17 mouse cellular contexts compared by ENCODE assay signal in the genomic region with DNA sequence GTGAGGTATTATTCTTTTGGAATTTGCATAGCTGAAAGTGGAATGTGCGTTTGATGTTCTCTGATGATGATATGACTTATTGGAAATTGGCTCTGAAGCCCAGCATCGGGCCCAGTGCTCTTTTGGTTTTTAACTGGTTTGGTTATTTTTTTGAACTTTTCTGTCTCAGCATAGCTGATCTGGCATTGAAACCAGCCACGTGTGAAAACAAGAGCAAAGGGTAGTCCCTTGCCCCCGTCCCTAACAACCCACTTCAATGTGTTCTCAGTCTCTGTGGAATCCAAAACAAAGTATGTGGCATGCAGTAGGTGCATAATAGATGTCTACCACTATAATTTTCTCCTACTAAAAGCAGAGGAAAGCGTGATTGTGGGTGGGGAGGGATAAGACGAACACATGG. TPM values are rescaled to one million over a fixed set of nuclear protein-coding genes. Genes with fewer than 3 reads are reported as not detected.
DNase-seq lines count a peak whose midpoint lies in the region; ATAC-seq and TF ChIP-seq lines count a peak whose summit lies in the region.
"Had no signal": no experiment of that assay in that cellular context is flagged by ENCODE, and none has a peak within 500 bp of the region (broad histone marks: within the 10 kb centered on the region; RNA-seq: fewer than 3 reads in every experiment).

No protein-coding gene starts in this region.

- H3K4me1 ChIP-seq in MEL (ENCODE audit: control insufficient read depth in 1 of 2, insufficient read depth in 2 of 2, low read length in 2 of 2): peaks cover 37 to 74% of the 10 kb centered on the region in 2 experiments
- peaks cover 27% of the 10 kb centered on the region for H3K4me1 ChIP-seq in intestine, embryonic 16.5 days (ENCODE audit: control insufficient read depth, insufficient read depth, low read length)
- peaks cover 98 to 100% of the 10 kb centered on the region in 2 experiments for H3K4me1 ChIP-seq in liver, embryonic 14.5 days (replicated peaks; ENCODE audit: control insufficient read depth in 2 of 2, insufficient read depth in 2 of 2, low read length in 1 of 2)

- no peak overlapping the region for H3K9ac ChIP-seq in MEL (ENCODE audit: control insufficient read depth, low read depth, low read length, poor library complexity, severe bottlenecking)
- H3K9ac ChIP-seq in intestine, embryonic 16.5 days (ENCODE audit: low read depth, low read length): no peak overlapping the region
- peak overlapping the region; percentile 65 for H3K9ac ChIP-seq in liver, embryonic 14.5 days (replicated peaks)
- H3K9ac ChIP-seq: hindbrain, embryonic 15.5 days; midbrain, embryonic 13.5 days had no signal

- no peak for ATAC-seq in intestine, embryonic 16.5 days
- no peak for ATAC-seq in liver, embryonic 14.5 days (ENCODE audit: insufficient read depth)
- no peak for ATAC-seq in granulocyte monocyte progenitor cell, adult 5-6 weeks (replicated peaks; ENCODE audit: poor library complexity, severe bottlenecking)
- ATAC-seq: forebrain, embryonic 16.5 days had no signal

- no peak for TF ChIP-seq RAD21 in MEL (IDR thresholded peaks at IDR 0.05; ENCODE audit: low read depth, low read length)

- H3K36me3 ChIP-seq in MEL (ENCODE audit: control insufficient read depth in 1 of 2, insufficient read depth in 2 of 2, low read length in 2 of 2): peaks cover 0 to 65% of the 10 kb centered on the region in 2 experiments; a peak in 2 of 4 replicates
- H3K36me3 ChIP-seq in intestine, embryonic 16.5 days (ENCODE audit: control insufficient read depth, insufficient read depth, low read length): no peaks in the 10 kb centered on the region
- no peaks in the 10 kb centered on the region for H3K36me3 ChIP-seq in liver, embryonic 14.5 days (replicated peaks; ENCODE audit: control insufficient read depth, insufficient read depth, low read depth)
- H3K36me3 ChIP-seq: hindbrain, embryonic 15.5 days; midbrain, embryonic 13.5 days had no signal

- peak; percentile 62 for DNase-seq in kidney, adult 9 months
- no peak for DNase-seq in kidney, postnatal 10 days
- no peak for DNase-seq in MEL (ENCODE audit: low read depth, low spot score)
- DNase-seq in liver, embryonic 14.5 days (ENCODE audit: low read depth in 3 of 3, low spot score in 3 of 3): no peak
- DNase-seq in yolk sac, embryonic 10.5 days (ENCODE audit: low spot score): no peak
- DNase-seq: adrenal gland, adult 8-10 months; cerebellum, postnatal 10 days; heart, adult 2 months; heart, postnatal 14 days; right cerebral cortex, adult 18-20 months; spleen, adult 18-20 months had no signal

- no peak for TF ChIP-seq CTCF in MEL (IDR thresholded peaks at IDR 0.05 in 2 of 3, conservative IDR thresholded peaks at IDR 0.05 in 1 of 3; ENCODE audit: control insufficient read depth in 1 of 3, insufficient read depth in 1 of 3, low read depth in 2 of 3, low read length in 3 of 3, poor library complexity in 1 of 3, severe bottlenecking in 1 of 3)
- TF ChIP-seq CTCF in liver, embryonic 14.5 days (IDR thresholded peaks at IDR 0.05; ENCODE audit: low read depth): no peak

- no peak overlapping the region for H3K4me3 ChIP-seq in MEL (ENCODE audit: control insufficient read depth in 1 of 2, insufficient read depth in 1 of 2, low read depth in 2 of 2, low read length in 2 of 2)
- no peak overlapping the region for H3K4me3 ChIP-seq in intestine, embryonic 16.5 days (ENCODE audit: low read length)
- H3K4me3 ChIP-seq in liver, embryonic 14.5 days (ENCODE audit: insufficient read depth in 1 of 2, low read depth in 2 of 2, low read length in 2 of 2): peak overlapping the region in 1 of 2 experiments; percentile 1; a peak in 1 of 4 replicates
- H3K4me3 ChIP-seq: heart, adult 2 months; hindbrain, embryonic 15.5 days; left cerebral cortex, adult 2 months; midbrain, embryonic 13.5 days had no signal

- WGBS in intestine, embryonic 16.5 days: 76% methylated on average over 6 of the region's 6 CpGs
- 76% methylated on average over 6 of the region's 6 CpGs for WGBS in liver, embryonic 14.5 days (ENCODE audit: insufficient replicate concordance)

- H3K9me3 ChIP-seq in MEL (replicated peaks; ENCODE audit: insufficient read depth, low read length): no peaks in the 10 kb centered on the region
- no peaks in the 10 kb centered on the region for H3K9me3 ChIP-seq in intestine, embryonic 16.5 days (ENCODE audit: control insufficient read depth, low read length)
- no peaks in the 10 kb centered on the region for H3K9me3 ChIP-seq in liver, embryonic 14.5 days (ENCODE audit: control insufficient read depth, low read length)
- H3K9me3 ChIP-seq: hindbrain, embryonic 15.5 days; midbrain, embryonic 13.5 days had no signal

- no peak overlapping the region for H3K4me2 ChIP-seq in intestine, embryonic 16.5 days (ENCODE audit: low read depth, low read length)
- peak overlapping the region; percentile 69 for H3K4me2 ChIP-seq in liver, embryonic 14.5 days (ENCODE audit: low read depth)
- H3K4me2 ChIP-seq: hindbrain, embryonic 15.5 days; midbrain, embryonic 13.5 days had no signal

- no peak for TF ChIP-seq POLR2A in MEL (IDR thresholded peaks at IDR 0.05; ENCODE audit: control insufficient read depth in 1 of 2, insufficient read depth in 1 of 2, low read depth in 1 of 2, low read length in 2 of 2, poor library complexity in 1 of 2)

- H3K27ac ChIP-seq in MEL (ENCODE audit: control insufficient read depth, low read depth, low read length): no peak overlapping the region
- peak overlapping the region; percentile 34 for H3K27ac ChIP-seq in intestine, embryonic 16.5 days (ENCODE audit: low read length)
- H3K27ac ChIP-seq in liver, embryonic 14.5 days: peak overlapping the region; percentile 99
- H3K27ac ChIP-seq: heart, adult 2 months; hindbrain, embryonic 15.5 days; left cerebral cortex, adult 2 months; midbrain, embryonic 13.5 days had no signal

- H3K79me2 ChIP-seq in MEL (ENCODE audit: control insufficient read depth, insufficient read depth, low read length, poor library complexity): no peaks in the 10 kb centered on the region; the same call in 1 of the 2 replicates

- no peaks in the 10 kb centered on the region for H3K27me3 ChIP-seq in MEL (ENCODE audit: control insufficient read depth in 1 of 2, insufficient read depth in 2 of 2, low read length in 2 of 2)
- no peaks in the 10 kb centered on the region for H3K27me3 ChIP-seq in intestine, embryonic 16.5 days (replicated peaks; ENCODE audit: control insufficient read depth, insufficient read depth, low read length)
- no peaks in the 10 kb centered on the region for H3K27me3 ChIP-seq in liver, embryonic 14.5 days (ENCODE audit: control insufficient read depth, insufficient read depth, low read length)
- H3K27me3 ChIP-seq: hindbrain, embryonic 15.5 days; midbrain, embryonic 13.5 days had no signal

- no peak for TF ChIP-seq EP300 in MEL (IDR thresholded peaks at IDR 0.05; ENCODE audit: low read depth in 1 of 2, low read length in 2 of 2)
- no peak for TF ChIP-seq EP300 in liver, embryonic 14.5 days (IDR thresholded peaks at IDR 0.05; ENCODE audit: low read depth)

TF ChIP-seq in MEL, 35 proteins besides CTCF, POLR2A, EP300 and RAD21:
- TF ChIP-seq GATA1 (IDR thresholded peaks at IDR 0.05; ENCODE audit: low read depth, low read length) (no peak), SIN3A (IDR thresholded peaks at IDR 0.05; ENCODE audit: low read length) (0 out of 2 replicates have a peak, but pooled peaks have one; percentile 2), JUND (IDR thresholded peaks at IDR 0.05; ENCODE audit: low read depth, low read length) (no peak)
TF ChIP-seq in MEL: peak in this region for 1.

RNA-seq across cellular contexts. Expression of a gene that starts 44.2 kb away (rescaled TPM):
- 3.9 and 4.3 TPM in 2 replicates for total RNA-seq in MEL (2012; rRNA removed)
- 10 to 100 TPM; 14.1 to 85.1 TPM for polyA plus RNA-seq in MEL (2012; ENCODE audit: insufficient read depth in 1 of 2, insufficient read length in 2 of 2, low read depth in 1 of 2, low replicate concordance in 2 of 2, missing spikeins in 1 of 2)
- 16.2 and 18.7 TPM in 2 replicates for polyA plus RNA-seq in intestine, embryonic 16.5 days (2015; fragmentation: Nextera tagmentation; extraction: Ambion mirVana)
- polyA plus RNA-seq in liver, embryonic 14.5 days (2012; rRNA removed): 10.7 and 12.3 TPM in 2 replicates
- polyA plus RNA-seq in liver, embryonic 14.5 days (2014; fragmentation: Nextera tagmentation; extraction: Ambion mirVana): 13.0 and 15.5 TPM in 2 replicates
- 51.0 and 55.5 TPM in 2 replicates for total RNA-seq in granulocyte monocyte progenitor cell, adult 5-6 weeks (2014; fragmentation: Nextera tagmentation)
- 12.8 and 17.0 TPM in 2 replicates for total RNA-seq in granulocyte monocyte progenitor cell, adult 5-6 weeks (2017)

RNA-seq across cellular contexts. Expression of a gene that starts 44.9 kb away (rescaled TPM):
- total RNA-seq in MEL (2012; rRNA removed): 0.54 and 0.65 TPM in 2 replicates
- polyA plus RNA-seq in MEL (2012; ENCODE audit: insufficient read depth in 1 of 2, insufficient read length in 2 of 2, low read depth in 1 of 2, low replicate concordance in 2 of 2, missing spikeins in 1 of 2): 1 to 10 TPM in 1 of 2 experiments, not detected in 1; 2.7 TPM
- 4.3 and 4.8 TPM in 2 replicates for polyA plus RNA-seq in intestine, embryonic 16.5 days (2015; fragmentation: Nextera tagmentation; extraction: Ambion mirVana)
- 4.5 and 5.1 TPM in 2 replicates for polyA plus RNA-seq in liver, embryonic 14.5 days (2012; rRNA removed)
- 6.3 and 8.4 TPM in 2 replicates for polyA plus RNA-seq in liver, embryonic 14.5 days (2014; fragmentation: Nextera tagmentation; extraction: Ambion mirVana)
- total RNA-seq in granulocyte monocyte progenitor cell, adult 5-6 weeks (2014; fragmentation: Nextera tagmentation): 12.4 and 26.0 TPM in 2 replicates
- 15.0 and 15.4 TPM in 2 replicates for total RNA-seq in granulocyte monocyte progenitor cell, adult 5-6 weeks (2017)
